Mouse (Mus musculus): Measurements from ENCODE around the gene Tcf12. TPM values are rescaled to one million over a fixed set of nuclear protein-coding genes. Genes with fewer than 3 reads are reported as not detected.

The Tcf12 gene
- polyA plus RNA-seq, 1 experiment: 78.1 TPM

DNA sequence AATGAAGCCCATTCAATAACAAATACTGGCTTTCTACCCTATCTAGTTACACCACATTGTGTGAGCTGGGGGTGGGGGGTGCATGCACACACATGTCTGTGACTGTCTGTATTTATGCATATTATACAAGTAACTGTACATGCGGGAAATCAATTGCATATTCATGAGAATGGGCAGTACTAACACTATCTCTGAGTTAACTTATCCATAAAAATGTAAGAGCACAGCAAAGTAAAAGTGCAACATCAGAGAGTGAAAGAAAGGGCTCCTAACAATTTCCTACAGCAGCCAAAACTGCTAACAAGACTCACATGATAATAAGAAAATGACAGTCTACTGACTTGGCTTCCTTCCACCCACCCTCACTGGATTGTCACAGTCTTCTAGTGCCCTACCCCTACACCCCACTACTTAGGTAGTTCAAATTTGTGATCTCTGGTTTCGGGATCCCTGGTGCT lies 74.6 kb downstream of the Tcf12 start:
- Histone ChIP-seq H3K4me3 (replicated peaks; ENCODE audit: extremely low read depth, low read depth, low read length) (no peak overlapping the region), H3K4me1 (ENCODE audit: control insufficient read depth, insufficient read depth, low read length) (no peaks in the 10 kb centered on the region)
- 80% methylated on average over 2 of the region's 2 CpGs for WGBS
- TF ChIP-seq POLR2A (IDR thresholded peaks at IDR 0.05; ENCODE audit: borderline replicate concordance, extremely low read depth, low read depth, low read length) (no peak), CTCF (IDR thresholded peaks at IDR 0.05; ENCODE audit: insufficient read depth, low read length) (no peak)
- no peak for DNase-seq

DNA sequence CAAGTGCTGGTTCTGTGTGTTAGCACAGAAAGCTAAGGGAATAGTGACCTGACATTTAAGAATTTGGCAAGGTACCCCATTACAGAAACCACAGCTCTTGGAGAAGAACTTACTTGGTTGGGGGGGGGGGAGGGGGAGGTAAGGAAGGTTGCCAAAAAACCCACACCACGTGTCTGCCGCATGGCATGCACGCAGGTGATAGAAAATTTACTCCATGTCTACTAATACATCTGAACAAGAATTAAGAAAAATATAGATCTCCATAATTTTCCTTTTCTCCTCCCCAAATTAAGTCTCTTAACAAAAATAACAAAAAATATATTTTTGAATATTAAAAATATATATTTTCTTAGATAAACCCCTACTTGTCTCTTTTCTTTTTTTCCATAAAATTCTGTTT lies 75.4 kb downstream of the Tcf12 start:
- Histone ChIP-seq H3K4me3 (replicated peaks; ENCODE audit: extremely low read depth, low read depth, low read length) (no peak overlapping the region), H3K4me1 (ENCODE audit: control insufficient read depth, insufficient read depth, low read length) (peaks cover under 1% of the 10 kb centered on the region; the same call in 1 of the 2 replicates)
- no peak for TF ChIP-seq POLR2A (IDR thresholded peaks at IDR 0.05; ENCODE audit: borderline replicate concordance, extremely low read depth, low read depth, low read length)
- DNase-seq: no peak
- WGBS: 71% methylated on average over 3 of the region's 3 CpGs

DNA sequence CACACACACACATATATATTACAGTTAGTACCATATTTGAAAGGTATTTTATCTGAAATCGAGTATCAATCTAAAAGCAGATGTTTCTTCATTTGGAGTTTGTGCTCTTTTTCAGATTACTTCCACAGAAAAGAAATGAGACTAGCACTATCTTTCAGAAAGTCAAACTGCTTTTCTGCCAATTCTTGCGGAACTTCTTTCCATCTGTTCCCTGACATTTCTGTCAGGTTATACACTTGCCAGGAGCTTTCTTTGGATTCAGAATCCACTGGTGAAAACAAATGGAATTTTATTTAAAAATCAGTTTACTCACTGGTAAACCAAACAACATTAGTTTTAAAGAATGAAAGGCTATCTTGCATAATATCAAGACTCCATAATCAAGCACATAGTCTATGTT lies 78.4 kb downstream of the Tcf12 start:
- WGBS: 84% methylated on average over 2 of the region's 2 CpGs
- TF ChIP-seq POLR2A (IDR thresholded peaks at IDR 0.05; ENCODE audit: borderline replicate concordance, extremely low read depth, low read depth, low read length) (no peak), CTCF (IDR thresholded peaks at IDR 0.05; ENCODE audit: insufficient read depth, low read length) (no peak)
- peaks cover 7% of the 10 kb centered on the region for H3K4me1 ChIP-seq (ENCODE audit: control insufficient read depth, insufficient read depth, low read length)
- H3K4me3 ChIP-seq (replicated peaks; ENCODE audit: extremely low read depth, low read depth, low read length): no peak overlapping the region
- DNase-seq: no peak

DNA sequence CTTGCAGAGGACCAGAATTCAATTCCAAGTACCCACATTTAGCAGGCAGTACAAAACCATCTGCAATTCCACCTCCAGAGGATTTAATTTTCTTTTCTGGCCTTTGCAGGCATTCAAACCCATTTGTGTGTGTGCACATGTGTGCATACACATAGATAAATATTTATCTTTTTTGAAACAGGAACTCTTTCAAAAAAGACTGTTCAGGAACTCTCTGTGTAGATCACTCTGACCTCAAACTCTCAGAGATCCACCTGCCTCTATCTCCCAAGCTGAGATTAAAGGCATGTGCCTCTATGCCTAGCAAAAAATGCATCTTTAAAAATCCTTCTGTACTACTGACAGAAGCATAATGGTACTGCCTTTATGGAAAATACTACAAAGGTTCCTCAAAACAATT lies 81.4 kb downstream of the Tcf12 start:
- Histone ChIP-seq H3K4me1 (ENCODE audit: control insufficient read depth, insufficient read depth, low read length) (peaks cover 7% of the 10 kb centered on the region), H3K4me3 (replicated peaks; ENCODE audit: extremely low read depth, low read depth, low read length) (no peak overlapping the region)
- TF ChIP-seq POLR2A (IDR thresholded peaks at IDR 0.05; ENCODE audit: borderline replicate concordance, extremely low read depth, low read depth, low read length): no peak
- no peak for TF ChIP-seq CTCF (IDR thresholded peaks at IDR 0.05; ENCODE audit: insufficient read depth, low read length)
- no peak for DNase-seq

DNA sequence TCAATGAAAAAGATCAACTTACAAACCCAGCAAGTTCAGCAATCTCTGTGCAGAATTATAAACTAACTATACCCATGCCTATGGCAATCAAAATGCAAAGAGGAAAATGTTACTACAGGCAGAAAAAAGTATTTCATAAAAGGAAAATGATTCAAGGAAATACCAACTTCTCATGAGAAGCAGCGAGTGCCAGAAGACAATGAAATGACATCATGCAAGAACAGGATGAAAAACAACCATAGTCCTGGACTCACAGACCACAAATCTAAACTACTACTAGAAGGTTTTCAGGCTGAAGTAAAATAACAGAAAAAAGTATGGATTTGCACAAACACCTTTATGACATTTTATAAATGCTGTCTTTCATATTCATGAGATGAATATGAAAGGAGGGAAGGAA lies 82.1 kb downstream of the Tcf12 start:
- Histone ChIP-seq H3K4me1 (ENCODE audit: control insufficient read depth, insufficient read depth, low read length) (peaks cover 7% of the 10 kb centered on the region), H3K4me3 (replicated peaks; ENCODE audit: extremely low read depth, low read depth, low read length) (no peak overlapping the region)
- no peak for DNase-seq
- 5% methylated on average over 1 of the region's 1 CpGs for WGBS
- TF ChIP-seq CTCF (IDR thresholded peaks at IDR 0.05; ENCODE audit: insufficient read depth, low read length): no peak
- TF ChIP-seq POLR2A (IDR thresholded peaks at IDR 0.05; ENCODE audit: borderline replicate concordance, extremely low read depth, low read depth, low read length): no peak

DNA sequence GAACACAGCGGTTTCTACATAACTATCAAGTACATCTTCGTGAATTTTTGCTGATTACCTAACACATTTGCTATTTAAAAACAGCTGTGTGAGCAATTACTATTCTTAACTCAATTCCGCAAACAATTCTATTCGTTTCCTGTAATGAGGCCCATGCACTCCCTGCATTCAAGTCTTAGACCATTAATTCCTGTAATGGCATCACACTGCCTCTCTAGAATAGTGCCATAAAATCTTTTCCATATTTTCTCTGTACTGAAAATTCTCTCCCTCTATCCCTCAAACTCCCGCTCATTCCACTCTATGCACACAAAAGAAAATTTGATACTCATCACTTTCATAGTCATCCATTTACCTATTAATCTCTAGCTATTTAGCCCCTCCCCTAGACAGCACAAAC lies 88.4 kb downstream of the Tcf12 start:
- 55% methylated on average over 5 of the region's 5 CpGs for whole genome bisulfite sequencing
- Histone ChIP-seq H3K4me1 (ENCODE audit: control insufficient read depth, insufficient read depth, low read length) (peaks cover 2% of the 10 kb centered on the region), H3K4me3 (replicated peaks; ENCODE audit: extremely low read depth, low read depth, low read length) (no peak overlapping the region)
- no peak for DNase-seq
- no peak for TF ChIP-seq POLR2A (IDR thresholded peaks at IDR 0.05; ENCODE audit: borderline replicate concordance, extremely low read depth, low read depth, low read length)
- TF ChIP-seq CTCF (IDR thresholded peaks at IDR 0.05; ENCODE audit: insufficient read depth, low read length): no peak

DNA sequence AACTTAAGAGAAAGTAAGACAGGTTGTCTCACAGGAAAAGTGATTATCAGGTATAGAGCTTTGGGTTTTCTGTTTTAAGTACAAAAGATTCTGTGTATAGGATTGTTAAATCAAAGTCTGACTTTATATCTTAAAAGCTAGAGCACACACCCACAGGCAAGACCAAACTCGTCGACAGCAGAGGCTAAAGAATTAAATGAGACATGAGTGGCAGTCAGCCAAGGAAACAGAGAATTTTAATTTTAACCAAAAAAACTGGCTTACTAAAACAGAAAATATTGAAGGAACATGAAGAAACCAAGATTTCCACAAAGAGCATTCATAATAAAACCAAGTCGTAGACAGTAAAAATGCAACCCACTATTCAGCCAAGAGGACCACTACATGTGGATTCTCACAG lies 90.2 kb downstream of the Tcf12 start:
- 45% methylated on average over 3 of the region's 3 CpGs for WGBS
- DNase-seq: no peak
- H3K4me1 ChIP-seq (ENCODE audit: control insufficient read depth, insufficient read depth, low read length): peaks cover 2% of the 10 kb centered on the region
- TF ChIP-seq POLR2A (IDR thresholded peaks at IDR 0.05; ENCODE audit: borderline replicate concordance, extremely low read depth, low read depth, low read length) (no peak), CTCF (IDR thresholded peaks at IDR 0.05; ENCODE audit: insufficient read depth, low read length) (no peak)
- no peak overlapping the region for H3K4me3 ChIP-seq (replicated peaks; ENCODE audit: extremely low read depth, low read depth, low read length)

DNA sequence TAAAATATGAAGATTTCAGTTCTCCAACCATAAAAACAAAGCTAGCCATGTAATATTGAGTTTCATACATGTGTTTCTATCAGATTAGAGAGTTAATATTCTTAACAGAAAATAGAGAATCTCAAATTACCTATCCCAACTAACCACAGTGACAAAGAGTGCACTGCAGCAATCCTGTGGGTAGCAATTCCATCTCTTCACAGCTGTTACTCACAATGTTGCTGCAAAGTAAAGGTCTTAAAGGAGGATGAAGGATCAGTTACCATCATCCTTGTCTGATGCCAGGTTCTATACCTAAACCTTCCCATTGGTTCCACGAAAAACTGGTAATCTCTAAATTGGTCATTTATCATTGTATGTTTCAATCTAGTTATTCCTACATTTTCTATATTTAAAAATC lies 95.7 kb downstream of the Tcf12 start:
- 93% methylated on average over 1 of the region's 1 CpGs for WGBS
- DNase-seq: no peak
- Histone ChIP-seq H3K4me3 (replicated peaks; ENCODE audit: extremely low read depth, low read depth, low read length) (no peak overlapping the region), H3K4me1 (ENCODE audit: control insufficient read depth, insufficient read depth, low read length) (no peaks in the 10 kb centered on the region)
- TF ChIP-seq CTCF (IDR thresholded peaks at IDR 0.05; ENCODE audit: insufficient read depth, low read length) (no peak), POLR2A (IDR thresholded peaks at IDR 0.05; ENCODE audit: borderline replicate concordance, extremely low read depth, low read depth, low read length) (no peak)

DNA sequence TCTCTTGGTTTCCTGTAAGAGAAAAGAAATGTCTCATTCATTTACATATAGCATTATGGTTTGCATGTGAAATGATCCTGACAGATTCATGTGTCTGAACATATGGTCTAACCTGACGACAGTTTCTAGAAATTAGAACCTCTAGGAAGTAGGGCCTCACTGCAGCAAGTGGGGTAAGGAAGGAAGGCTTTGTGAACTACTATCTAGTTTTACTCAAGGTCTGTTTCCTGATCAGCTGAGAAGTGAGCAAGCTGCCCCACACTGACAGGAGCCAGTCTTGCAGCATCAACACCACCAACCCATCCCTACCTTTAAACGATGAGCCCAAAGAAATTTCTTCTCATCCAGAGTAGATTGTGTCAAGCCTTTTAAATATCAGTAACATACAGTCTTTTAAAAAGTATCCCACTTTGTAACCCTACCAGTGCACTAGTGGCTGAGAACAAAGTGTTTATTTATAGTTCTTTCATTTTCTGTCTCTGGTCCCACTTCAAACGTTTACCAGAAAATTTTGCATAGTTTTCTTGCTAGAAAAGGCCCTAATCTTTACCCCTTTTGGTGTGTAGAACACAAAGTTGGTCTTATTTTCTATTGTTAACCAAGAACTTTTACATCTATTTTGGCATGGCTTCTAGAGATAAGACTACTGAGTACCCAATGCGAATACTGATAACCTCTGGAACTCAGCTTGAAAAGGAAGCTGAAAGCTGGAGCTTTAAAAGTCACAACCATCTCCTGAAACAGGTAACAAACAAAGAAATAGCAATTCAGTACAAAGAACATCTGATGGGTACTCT lies 96.9 kb downstream of the Tcf12 start:
- Histone ChIP-seq H3K4me1 (ENCODE audit: control insufficient read depth, insufficient read depth, low read length) (no peaks in the 10 kb centered on the region), H3K4me3 (replicated peaks; ENCODE audit: extremely low read depth, low read depth, low read length) (no peak overlapping the region)
- no peak for TF ChIP-seq CTCF (IDR thresholded peaks at IDR 0.05; ENCODE audit: insufficient read depth, low read length)
- no peak for TF ChIP-seq POLR2A (IDR thresholded peaks at IDR 0.05; ENCODE audit: borderline replicate concordance, extremely low read depth, low read depth, low read length)
- WGBS: 67% methylated on average over 4 of the region's 4 CpGs
- DNase-seq: no peak

DNA sequence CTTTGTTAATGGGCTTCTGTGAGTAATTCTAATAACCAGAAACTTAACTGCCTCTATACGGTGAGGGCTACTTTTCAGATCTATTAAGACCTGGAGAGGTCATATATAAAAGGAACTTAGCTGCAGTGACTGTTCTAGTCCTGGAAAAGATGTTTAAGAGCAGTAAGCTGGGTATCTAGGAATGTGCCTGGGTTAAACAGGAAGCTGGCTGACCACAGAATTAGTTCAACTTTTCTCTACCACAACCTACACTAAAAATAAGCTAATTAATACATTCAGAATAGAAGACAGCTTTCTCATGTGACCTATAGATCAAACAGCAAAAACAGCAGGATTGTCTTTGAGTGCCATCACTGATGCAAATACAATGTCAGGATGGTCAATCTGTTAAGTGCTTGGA lies 98.1 kb downstream of the Tcf12 start:
- TF ChIP-seq POLR2A (IDR thresholded peaks at IDR 0.05; ENCODE audit: borderline replicate concordance, extremely low read depth, low read depth, low read length) (no peak), CTCF (IDR thresholded peaks at IDR 0.05; ENCODE audit: insufficient read depth, low read length) (no peak)

More for the DNA sequence above, 98.1 kb downstream of the Tcf12 start:
- no peak for DNase-seq
- WGBS: 83% methylated on average over 1 of the region's 1 CpGs
- Histone ChIP-seq H3K4me3 (replicated peaks; ENCODE audit: extremely low read depth, low read depth, low read length) (no peak overlapping the region), H3K4me1 (ENCODE audit: control insufficient read depth, insufficient read depth, low read length) (peaks cover 2% of the 10 kb centered on the region; the same call in 1 of the 2 replicates)
